Mouse (Mus musculus) Patski (cell line): Measurements from ENCODE around the gene Zbtb20. TPM values are rescaled to one million over a fixed set of nuclear protein-coding genes. Genes with fewer than 3 reads are reported as not detected.

ENCODE experiments used
- ATAC-seq: fragments of 100-300 bp; one replicate; pipeline ENCODE4 v1.8.0; 2021
- CTCF ChIA-PET: fragments of 350-600 bp; sonication (Branson Sonifier 250); formaldehyde crosslinking; loops from one replicate; lab custom pipeline; 2022; ENCODE audit warnings: inconsistent platforms; lab: Charles Lee
- POLR2A ChIA-PET: fragments of 350-600 bp; sonication (Branson Sonifier 250); formaldehyde crosslinking; loops from one replicate; lab custom pipeline; 2022; ENCODE audit warnings: antibody characterized with exemption, inconsistent platforms; lab: Charles Lee
- DNase-seq: peaks from one replicate; pipeline ENCODE4 v3.0.0-alpha.2; 2011; ENCODE audit warnings: low read depth, low spot score
- H3K27me3 ChIP-seq: fragments of 371-371 bp; one replicate; pipeline ENCODE4 v1.5.1; 2021
- CTCF ChIP-seq: fragments of 100-300 bp; IDR thresholded peaks from one replicate; pipeline ENCODE4 v1.5.1; 2021
- in situ Hi-C: fragments of 300-500 bp; cut with MboI; formaldehyde crosslinking; loops from 3 replicates; pipeline ENCODE4 v1.11.1; 2018; ENCODE audit warnings: low pct_unique_long_range_greater_than_20kb, mixed read lengths
- polyA plus RNA-seq: library from polyadenylated mRNA; unstranded; gene quantifications from one replicate; pipeline ENCODE4 v1.2.3, GENCODE M21; 2021

The Zbtb20 gene
- polyA plus RNA-seq, 1 experiment from 2014 or later: 12.2 TPM

GRCm38 (mm10) chr16:43274057-43274595 lies 398.4 kb downstream of the Zbtb20 start:
- POLR2A ChIA-PET: no interaction called here
- ATAC-seq: no peak
- H3K27me3 ChIP-seq: no peaks in the 10 kb centered on the region
- in situ Hi-C loops: no loop called here
- no peak for TF ChIP-seq CTCF
- DNase-seq: no peak
- CTCF ChIA-PET: interaction anchor here (1.2 kb wide), 1 partner anchor 287 kb away, joined by 3 read pairs; no protein-coding TSS in a partner anchor

GRCm38 (mm10) chr16:43276764-43277163 lies 401.1 kb downstream of the Zbtb20 start:
- CTCF ChIA-PET: interaction anchor here (0.8 to 1.2 kb wide), 2 partner anchors 18 to 21 kb away, joined by 3 read pairs; no protein-coding TSS in a partner anchor
- no peaks in the 10 kb centered on the region for H3K27me3 ChIP-seq
- ATAC-seq (no peak), DNase-seq (no peak)
- no peak for TF ChIP-seq CTCF
- POLR2A ChIA-PET: no interaction called here
- in situ Hi-C loops: no loop called here

GRCm38 (mm10) chr16:43286319-43286718 lies 410.6 kb downstream of the Zbtb20 start:
- in situ Hi-C loops: no loop called here
- ATAC-seq: peak; percentile 26
- H3K27me3 ChIP-seq: no peaks in the 10 kb centered on the region
- DNase-seq: no peak
- ChIA-PET POLR2A (interaction anchor here (0.7 kb wide), 1 partner anchor 17 kb away, joined by 4 read pairs; no protein-coding TSS in a partner anchor), CTCF (interaction anchor here (1.0 kb wide), 1 partner anchor 23 kb away, joined by 3 read pairs; no protein-coding TSS in a partner anchor)
- TF ChIP-seq CTCF: no peak

GRCm38 (mm10) chr16:43286783-43287383 lies 411.2 kb downstream of the Zbtb20 start:
- no peak for DNase-seq
- no peaks in the 10 kb centered on the region for H3K27me3 ChIP-seq
- ATAC-seq: no peak
- no peak for TF ChIP-seq CTCF
- ChIA-PET POLR2A (interaction anchor here (0.7 kb wide), 1 partner anchor 18 kb away, joined by 4 read pairs; no protein-coding TSS in a partner anchor), CTCF (interaction anchor here (1.0 kb wide), 1 partner anchor 23 kb away, joined by 3 read pairs; no protein-coding TSS in a partner anchor)
- in situ Hi-C loops: no loop called here

GRCm38 (mm10) chr16:43291423-43291822 lies 415.7 kb downstream of the Zbtb20 start:
- in situ Hi-C loops: no loop called here
- ATAC-seq (no peak), DNase-seq (no peak)
- H3K27me3 ChIP-seq: no peaks in the 10 kb centered on the region
- POLR2A ChIA-PET: no interaction called here
- CTCF ChIA-PET: interaction anchor here (1.8 kb wide), 1 partner anchor 9 kb away, joined by 4 read pairs; no protein-coding TSS in a partner anchor
- no peak for TF ChIP-seq CTCF

GRCm38 (mm10) chr16:43297953-43298596 lies 422.4 kb downstream of the Zbtb20 start:
- DNase-seq: no peak
- POLR2A ChIA-PET: no interaction called here
- H3K27me3 ChIP-seq: no peaks in the 10 kb centered on the region
- CTCF ChIA-PET: interaction anchor here (1.1 to 2.0 kb wide), 2 partner anchors 21 to 22 kb away, joined by 3 to 5 read pairs; no protein-coding TSS in a partner anchor
- no peak for ATAC-seq
- in situ Hi-C loops: no loop called here
- TF ChIP-seq CTCF: no peak

GRCm38 (mm10) chr16:43300420-43300819 lies 424.7 kb downstream of the Zbtb20 start:
- ATAC-seq: no peak
- no peak for TF ChIP-seq CTCF
- POLR2A ChIA-PET: no interaction called here

GRCm38 (mm10) chr16:43302171-43302570 lies 426.5 kb downstream of the Zbtb20 start:
- in situ Hi-C loops: no loop called here
- CTCF ChIA-PET: interaction anchor here (1.4 kb wide), 1 partner anchor 20 kb away, joined by 3 read pairs; no protein-coding TSS in a partner anchor
- ATAC-seq (no peak), DNase-seq (no peak)
- no peak for TF ChIP-seq CTCF
- POLR2A ChIA-PET: no interaction called here
- H3K27me3 ChIP-seq: no peaks in the 10 kb centered on the region

More at GRCm38 (mm10) chr16:43300420-43300819, 424.7 kb downstream of the Zbtb20 start:
- no peaks in the 10 kb centered on the region for H3K27me3 ChIP-seq
- in situ Hi-C loops: no loop called here
- CTCF ChIA-PET: interaction anchor here (1.4 kb wide), 1 partner anchor 8 kb away, joined by 4 read pairs; no protein-coding TSS in a partner anchor
- DNase-seq: no peak

GRCm38 (mm10) chr16:43303245-43304197 lies 427.8 kb downstream of the Zbtb20 start:
- in situ Hi-C loops: no loop called here
- DNase-seq: peak; percentile 44
- no peaks in the 10 kb centered on the region for H3K27me3 ChIP-seq
- ChIA-PET POLR2A (no interaction called here), CTCF (no interaction called here)
- peak; percentile 97 for ATAC-seq
- TF ChIP-seq CTCF: no peak
